Mouse (Mus musculus): Measurements from ENCODE around the gene Olfr52.

GRCm38 (mm10) chr2:86195863-86196262 is 10.4 kb upstream of the Olfr52 start:
- TF ChIP-seq CTCF (IDR thresholded peaks at IDR 0.05; ENCODE audit: control insufficient read depth, insufficient read depth, insufficient read length), result no peak
- TF ChIP-seq USF1 (IDR thresholded peaks at IDR 0.05; ENCODE audit: low read depth), result no peak
- no peak for TF ChIP-seq MAX (IDR thresholded peaks at IDR 0.05)
- no peak for TF ChIP-seq CEBPB (IDR thresholded peaks at IDR 0.05; ENCODE audit: low read depth)

Measured in C2C12 (cell line).